Mouse (Mus musculus) heart, embryonic 14.5 days (tissue): ENCODE results near the gene Arl16. TPM values are rescaled to one million over a fixed set of nuclear protein-coding genes. Genes with fewer than 3 reads are reported as not detected.

ENCODE experiments used
- ATAC-seq: fragments of 200-750 bp; cut with Nextera tagmentation; 2 replicates; pipeline ENCODE4 v1.8.0; 2017; ENCODE audit warnings: low read depth, moderate TSS enrichment; ENCODE audit not compliant: insufficient number of reproducible peaks, insufficient read depth, low FRiP score
- H3K27ac ChIP-seq, 2 experiments: fragments of 200-500 bp in 1 of 2; fragments of 300-500 bp in 1 of 2; sonication (generic) in 1 of 2; replicated peaks in 1 of 2; 2 replicates each; pipeline ENCODE4 v1.5.1; 2012 to 2014; ENCODE audit warnings: low read depth in 2 of 2, low read length in 2 of 2, control low read depth in 1 of 2, mild to moderate bottlenecking in 1 of 2, mixed read lengths in 1 of 2; ENCODE audit not compliant: control insufficient read depth in 1 of 2, insufficient read depth in 1 of 2
- H3K27me3 ChIP-seq: fragments of 300-500 bp; sonication (generic); 2 replicates; pipeline ENCODE4 v1.6.1; 2014; ENCODE audit warnings: mild to moderate bottlenecking, low read length, control low read depth; ENCODE audit not compliant: control insufficient read depth, insufficient read depth
- H3K36me3 ChIP-seq: fragments of 300-500 bp; sonication (generic); 2 replicates; pipeline ENCODE4 v1.6.1; 2014; ENCODE audit warnings: mild to moderate bottlenecking, control low read depth, low read length, mixed read lengths; ENCODE audit not compliant: control insufficient read depth, insufficient read depth
- H3K4me1 ChIP-seq, 2 experiments: fragments of 200-500 bp in 1 of 2; fragments of 300-500 bp in 1 of 2; sonication (generic) in 1 of 2; 2 replicates each; pipeline ENCODE4 v1.6.1; 2012 to 2014; ENCODE audit warnings: low read length in 2 of 2, control low read depth in 1 of 2, mixed read lengths in 1 of 2; ENCODE audit not compliant: control insufficient read depth in 2 of 2, insufficient read depth in 2 of 2
- H3K4me2 ChIP-seq: fragments of 300-500 bp; sonication (generic); 2 replicates; pipeline ENCODE4 v1.6.1; 2014; ENCODE audit warnings: mild to moderate bottlenecking, low read length
- H3K4me3 ChIP-seq, 2 experiments: fragments of 200-500 bp in 1 of 2; fragments of 300-500 bp in 1 of 2; sonication (generic) in 1 of 2; 2 replicates each; pipeline ENCODE4 v1.5.1; 2012 to 2014; ENCODE audit warnings: low read length in 2 of 2, mild to moderate bottlenecking in 2 of 2, control low read depth in 1 of 2, low read depth in 1 of 2, moderate library complexity in 1 of 2; ENCODE audit not compliant: control insufficient read depth in 1 of 2, insufficient read depth in 1 of 2
- H3K9ac ChIP-seq: fragments of 300-500 bp; sonication (generic); 2 replicates; pipeline ENCODE4 v1.6.1; 2014; ENCODE audit warnings: mild to moderate bottlenecking, low read length
- H3K9me3 ChIP-seq: fragments of 300-500 bp; sonication (generic); 2 replicates; pipeline ENCODE4 v1.6.1; 2016; ENCODE audit warnings: low read length, control low read depth; ENCODE audit not compliant: control insufficient read depth
- WGBS: fragments of 180-500 bp; shearing (Covaris S2); extraction: QIAGEN DNeasy Blood & Tissue Kit; methylation state at CpG from one replicate; pipeline ENCODE4 v1.1.7; 2014; 5-methylcytosine and 5-hydroxymethylcytosine counted together
- polyA plus RNA-seq: library from polyadenylated mRNA; unstranded; fragments of >200 nt; fragmentation: Nextera tagmentation; extraction: Ambion mirVana; gene quantifications from 2 replicates; pipeline ENCODE4 v1.2.1, GENCODE M21; 2014

The Arl16 gene
- polyA plus RNA-seq, 1 experiment from 2014 or later: 44.4 TPM

GRCm38 (mm10) chr11:120426727-120427126 lies 40.7 kb downstream of the Arl16 start:
- Histone ChIP-seq H3K4me3 (no peak overlapping the region), H3K36me3 (peaks cover 88% of the 10 kb centered on the region), H3K4me2 (no peak overlapping the region), H3K9me3 (no peaks in the 10 kb centered on the region), H3K27me3 (no peaks in the 10 kb centered on the region), H3K4me1 (peaks cover 2 to 5% of the 10 kb centered on the region in 2 experiments; a peak in 3 of 4 replicates), H3K9ac (no peak overlapping the region), H3K27ac (no peak overlapping the region)
- 85% methylated on average over 3 of the region's 3 CpGs for WGBS
- ATAC-seq: no peak

DNA sequence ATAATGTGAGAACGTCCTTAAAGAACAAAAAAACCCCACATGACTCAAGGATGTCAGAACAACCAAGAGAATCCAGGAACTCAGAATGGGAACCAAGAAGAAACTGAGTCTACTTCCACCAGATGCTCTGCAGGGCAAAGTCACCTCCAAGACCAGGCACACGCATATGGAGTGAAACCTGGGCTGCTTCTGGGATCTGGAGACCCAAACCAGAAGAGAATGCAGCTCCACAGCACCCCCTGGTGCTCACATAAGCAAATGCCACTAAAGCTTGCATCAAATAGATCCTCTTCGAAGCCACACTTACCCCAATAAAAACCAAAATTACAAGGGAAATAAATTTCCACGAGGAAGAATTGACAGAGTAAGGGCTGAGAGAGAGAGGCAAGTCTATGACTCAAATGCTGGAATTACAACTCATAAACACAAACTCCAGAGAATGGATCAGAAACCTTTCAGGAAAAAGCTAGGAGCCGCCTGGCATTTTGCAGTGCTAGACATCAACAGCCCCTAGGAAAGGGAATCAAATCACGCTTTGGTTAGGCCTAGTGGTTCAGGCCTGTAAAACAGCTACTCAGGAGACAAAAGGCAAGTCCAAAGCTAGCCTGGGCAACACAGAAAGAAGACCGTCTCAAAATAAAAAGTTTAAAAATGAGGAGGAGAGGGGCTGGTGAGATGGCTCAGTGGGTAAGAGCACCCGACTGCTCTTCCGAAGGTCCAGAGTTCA lies 43.7 kb downstream of the Arl16 start:
- WGBS: 66% methylated on average over 9 of the region's 9 CpGs
- ATAC-seq: no peak

GRCm38 (mm10) chr11:120422651-120423568 lies 44.5 kb downstream of the Arl16 start:
- 76% methylated on average over 13 of the region's 13 CpGs for WGBS
- Histone ChIP-seq H3K27ac (peak overlapping the region; percentile 43 to 48; a peak in 2 of 4 replicates), H3K4me3 (no peak overlapping the region), H3K4me2 (no peak overlapping the region), H3K36me3 (peaks cover 90% of the 10 kb centered on the region), H3K9me3 (no peaks in the 10 kb centered on the region), H3K4me1 (peaks cover 2 to 5% of the 10 kb centered on the region in 2 experiments; a peak in 3 of 4 replicates), H3K9ac (0 out of 2 replicates have a peak overlapping the region, but pooled peaks have one; percentile 8), H3K27me3 (no peaks in the 10 kb centered on the region)
- no peak for ATAC-seq

More for the DNA sequence above, 43.7 kb downstream of the Arl16 start:
- Histone ChIP-seq H3K4me2 (no peak overlapping the region), H3K4me3 (no peak overlapping the region), H3K9ac (no peak overlapping the region), H3K27ac (peak overlapping the region; percentile 43 to 48; a peak in 2 of 4 replicates), H3K36me3 (peaks cover 90% of the 10 kb centered on the region), H3K27me3 (no peaks in the 10 kb centered on the region), H3K4me1 (peaks cover 2 to 5% of the 10 kb centered on the region in 2 experiments; a peak in 3 of 4 replicates), H3K9me3 (no peaks in the 10 kb centered on the region)

GRCm38 (mm10) chr11:120418592-120418991 lies 48.8 kb downstream of the Arl16 start:
- peaks cover 93% of the 10 kb centered on the region for H3K36me3 ChIP-seq
- H3K4me1 ChIP-seq: peaks cover 2 to 5% of the 10 kb centered on the region in 2 experiments; a peak in 3 of 4 replicates
- H3K9ac ChIP-seq: no peak overlapping the region
- no peaks in the 10 kb centered on the region for H3K27me3 ChIP-seq
- no peaks in the 10 kb centered on the region for H3K9me3 ChIP-seq
- ATAC-seq: no peak
- WGBS: 67% methylated on average over 1 of the region's 1 CpGs
- no peak overlapping the region for H3K4me3 ChIP-seq
- H3K4me2 ChIP-seq: no peak overlapping the region
- no peak overlapping the region for H3K27ac ChIP-seq

DNA sequence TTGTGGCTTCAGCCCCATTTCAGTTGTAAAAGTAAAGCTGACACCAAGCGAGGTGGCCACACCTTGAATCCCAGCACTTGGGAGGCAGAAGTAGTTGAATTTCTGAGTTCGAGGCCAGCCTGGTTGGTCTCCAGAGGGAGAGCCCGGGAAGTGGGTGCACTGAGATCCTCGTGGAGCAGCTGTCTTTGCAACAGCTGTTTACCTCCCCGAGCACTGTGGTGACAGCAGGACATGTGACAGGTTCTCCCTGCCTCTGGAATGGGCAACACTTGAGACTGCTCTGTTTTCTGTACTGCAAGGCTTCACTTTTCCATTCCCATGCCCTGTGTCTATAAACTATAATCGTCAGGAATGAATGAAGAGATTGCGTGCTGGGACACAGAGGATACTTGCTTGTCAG lies 49.6 kb downstream of the Arl16 start:
- Histone ChIP-seq H3K36me3 (peaks cover 96% of the 10 kb centered on the region), H3K9me3 (no peaks in the 10 kb centered on the region), H3K9ac (no peak overlapping the region), H3K27me3 (no peaks in the 10 kb centered on the region), H3K4me2 (no peak overlapping the region), H3K4me3 (no peak overlapping the region), H3K27ac (no peak overlapping the region), H3K4me1 (peaks cover 0 to 4% of the 10 kb centered on the region in 2 experiments; a peak in 2 of 4 replicates)
- 73% methylated on average over 7 of the region's 7 CpGs for WGBS
- ATAC-seq: no peak

Other genes with a start within 250 kb of the Arl16 start
- gene Bahcc1, start 234.7 kb downstream of the Arl16 start, polyA plus RNA-seq: 8.8 and 9.1 TPM in 2 replicates
- 979 and 1,136 TPM in 2 replicates for gene Actg1, start 119.1 kb downstream of the Arl16 start, polyA plus RNA-seq
- 0.62 and 1.1 TPM in 2 replicates for gene Fscn2, start 106.1 kb downstream of the Arl16 start, polyA plus RNA-seq
- gene Faap100, start 88.8 kb downstream of the Arl16 start, polyA plus RNA-seq: 30.6 and 32.8 TPM in 2 replicates
- gene Nploc4, start 29.9 kb downstream of the Arl16 start, polyA plus RNA-seq: 35.6 and 37.2 TPM in 2 replicates
- gene Tspan10, start 25.0 kb downstream of the Arl16 start, polyA plus RNA-seq: not detected in 2 replicates
- 0.23 TPM in 1 of 2 replicates, not detected in the other for gene Pde6g, start 14.1 kb downstream of the Arl16 start, polyA plus RNA-seq
- gene Oxld1, start 9.5 kb downstream of the Arl16 start, polyA plus RNA-seq: 24.9 and 26.0 TPM in 2 replicates
- 19.5 and 20.2 TPM in 2 replicates for gene Ccdc137, start 9.5 kb downstream of the Arl16 start, polyA plus RNA-seq
- gene Mrpl12, start 17.0 kb upstream of the Arl16 start, polyA plus RNA-seq: 225 and 239 TPM in 2 replicates
- 39.4 and 41.7 TPM in 2 replicates for gene Slc25a10, start 24.2 kb upstream of the Arl16 start, polyA plus RNA-seq
- 2.3 and 2.5 TPM in 2 replicates for gene Gcgr, start 63.1 kb upstream of the Arl16 start, polyA plus RNA-seq
- gene Mcrip1, start 82.1 kb upstream of the Arl16 start, polyA plus RNA-seq: 153 and 158 TPM in 2 replicates
- gene Ppp1r27, start 83.5 kb upstream of the Arl16 start, polyA plus RNA-seq: not detected in 2 replicates
- gene P4hb, start 105.6 kb upstream of the Arl16 start, polyA plus RNA-seq: 431 and 451 TPM in 2 replicates
- 360 and 367 TPM in 2 replicates for gene Arhgdia, start 114.0 kb upstream of the Arl16 start, polyA plus RNA-seq
- 251 and 254 TPM in 2 replicates for gene Alyref, start 130.8 kb upstream of the Arl16 start, polyA plus RNA-seq
- gene Anapc11, start 130.8 kb upstream of the Arl16 start, polyA plus RNA-seq: 223 and 251 TPM in 2 replicates
- gene Npb, start 140.9 kb upstream of the Arl16 start, polyA plus RNA-seq: 17.5 and 18.9 TPM in 2 replicates
- 72.0 and 73.2 TPM in 2 replicates for gene Pcyt2, start 150.3 kb upstream of the Arl16 start, polyA plus RNA-seq
- gene Sirt7, start 157.6 kb upstream of the Arl16 start, polyA plus RNA-seq: 17.6 and 18.5 TPM in 2 replicates
- gene Mafg, start 166.0 kb upstream of the Arl16 start, polyA plus RNA-seq: 16.6 and 18.1 TPM in 2 replicates
- gene Pycr1, start 176.2 kb upstream of the Arl16 start, polyA plus RNA-seq: 17.1 and 22.3 TPM in 2 replicates
- gene Myadml2, start 180.6 kb upstream of the Arl16 start, polyA plus RNA-seq: 19.4 and 19.5 TPM in 2 replicates
- 1.1 and 1.6 TPM in 2 replicates for gene Notum, start 193.6 kb upstream of the Arl16 start, polyA plus RNA-seq
- 96.6 and 106 TPM in 2 replicates for gene Aspscr1, start 205.4 kb upstream of the Arl16 start, polyA plus RNA-seq
- 109 and 135 TPM in 2 replicates for gene Cenpx, start 246.1 kb upstream of the Arl16 start, polyA plus RNA-seq
- gene Lrrc45, start 246.3 kb upstream of the Arl16 start, polyA plus RNA-seq: 16.9 and 23.7 TPM in 2 replicates